Mouse (Mus musculus): ENCODE data around the gene Gm9821.

Gene Gm9821

DNA sequence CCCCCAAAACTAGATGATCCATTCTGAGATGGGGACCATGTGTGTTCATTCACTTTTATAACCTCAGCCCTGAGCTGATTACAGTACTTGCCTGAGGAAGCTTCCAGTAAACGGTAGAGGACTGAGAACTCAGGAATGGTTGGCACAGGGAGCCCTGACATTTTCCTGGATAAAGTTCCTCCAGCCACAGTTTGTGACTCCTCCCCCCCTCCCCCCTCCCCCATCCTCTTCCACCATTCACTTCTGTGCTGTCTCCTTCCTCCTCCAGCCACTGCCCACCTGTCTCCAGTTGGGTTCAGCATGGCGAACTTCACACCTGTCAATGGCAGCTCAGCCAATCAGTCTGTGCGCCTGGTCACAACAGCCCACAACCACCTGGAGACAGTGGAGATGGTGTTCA, 18.6 kb upstream of the Gm9821 start, which contains the start of gene Chrm4:
Chrm4 (plus strand) TSS at position 301 of the 400 bp plus-strand sequence.
- DNase-seq (ENCODE audit: low read depth), result no peak

DNA sequence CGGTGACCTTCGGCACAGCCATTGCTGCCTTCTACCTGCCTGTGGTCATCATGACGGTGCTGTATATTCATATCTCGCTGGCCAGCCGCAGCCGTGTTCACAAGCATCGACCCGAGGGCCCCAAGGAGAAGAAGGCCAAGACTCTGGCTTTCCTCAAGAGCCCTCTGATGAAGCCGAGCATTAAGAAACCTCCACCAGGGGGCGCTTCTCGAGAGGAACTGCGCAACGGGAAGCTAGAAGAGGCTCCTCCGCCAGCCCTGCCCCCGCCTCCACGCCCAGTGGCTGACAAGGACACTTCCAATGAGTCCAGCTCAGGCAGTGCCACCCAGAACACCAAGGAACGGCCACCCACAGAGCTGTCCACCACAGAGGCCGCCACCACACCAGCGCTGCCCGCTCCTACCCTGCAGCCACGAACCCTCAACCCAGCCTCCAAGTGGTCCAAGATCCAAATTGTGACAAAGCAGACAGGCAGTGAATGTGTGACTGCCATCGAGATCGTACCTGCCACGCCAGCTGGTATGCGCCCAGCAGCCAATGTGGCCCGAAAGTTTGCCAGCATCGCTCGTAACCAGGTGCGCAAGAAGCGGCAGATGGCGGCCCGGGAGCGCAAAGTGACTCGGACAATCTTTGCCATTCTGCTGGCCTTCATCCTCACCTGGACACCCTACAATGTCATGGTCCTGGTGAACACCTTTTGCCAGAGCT, 17.5 kb upstream of the Gm9821 start:
- DNase-seq (ENCODE audit: low read depth), result peak; percentile 87

DNA sequence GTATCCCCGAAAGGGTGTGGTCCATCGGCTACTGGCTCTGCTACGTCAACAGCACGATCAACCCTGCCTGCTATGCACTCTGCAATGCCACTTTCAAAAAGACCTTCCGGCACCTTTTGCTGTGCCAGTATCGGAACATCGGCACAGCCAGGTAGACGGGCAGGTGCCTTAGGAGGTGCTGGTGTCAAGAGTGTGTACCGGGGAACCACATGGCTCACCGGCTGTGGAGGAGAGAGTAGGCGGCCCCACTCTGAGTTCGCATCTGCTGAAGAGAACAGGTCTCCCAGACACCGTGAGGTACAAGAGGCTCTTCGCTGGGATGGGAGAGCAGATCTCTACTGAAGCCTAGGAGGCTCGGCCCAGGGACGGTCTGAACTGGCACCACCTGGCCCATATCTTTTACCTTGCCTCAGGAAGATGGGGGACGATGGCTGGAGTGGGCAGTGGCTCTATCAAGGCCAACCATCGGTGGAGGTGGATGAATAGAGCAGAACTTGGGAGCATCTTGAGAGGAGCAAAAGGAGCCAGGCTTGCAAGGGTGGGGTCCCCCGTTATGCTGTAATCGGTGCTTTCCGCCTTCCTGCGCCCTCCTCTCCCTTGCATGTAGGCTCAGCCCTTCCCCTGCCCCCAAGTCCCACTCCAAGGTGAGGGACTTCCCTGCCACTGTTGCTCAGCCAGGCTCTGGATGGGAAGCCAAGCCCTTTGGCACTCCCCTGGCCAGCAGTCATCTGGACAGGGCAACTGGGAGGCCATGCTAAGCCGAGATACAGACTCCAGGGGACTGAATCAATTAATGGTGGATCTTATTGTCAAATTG, 16.8 kb upstream of the Gm9821 start:
- DNase-seq (ENCODE audit: low read depth), result no peak

DNA sequence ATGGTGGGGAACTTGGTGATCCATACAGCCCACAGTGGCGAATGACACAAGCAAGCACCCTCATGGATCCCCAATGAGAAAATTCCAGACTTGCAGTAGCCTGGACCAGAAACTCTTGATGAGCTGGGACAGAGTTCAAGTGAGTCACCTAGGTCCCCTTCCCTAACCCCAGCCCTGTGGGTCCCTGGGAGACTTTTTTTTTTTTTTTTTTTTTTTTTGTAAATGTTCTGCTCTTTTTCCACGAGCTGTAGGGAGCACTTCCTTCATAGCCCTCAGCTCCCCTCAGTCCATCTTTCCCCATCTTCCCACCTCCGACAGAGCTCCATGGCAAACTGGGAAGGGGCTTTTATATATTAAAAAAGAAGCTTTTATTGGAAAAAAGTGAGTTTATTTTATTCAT, 16.0 kb upstream of the Gm9821 start:
- DNase-seq (ENCODE audit: low read depth), result no peak

DNA sequence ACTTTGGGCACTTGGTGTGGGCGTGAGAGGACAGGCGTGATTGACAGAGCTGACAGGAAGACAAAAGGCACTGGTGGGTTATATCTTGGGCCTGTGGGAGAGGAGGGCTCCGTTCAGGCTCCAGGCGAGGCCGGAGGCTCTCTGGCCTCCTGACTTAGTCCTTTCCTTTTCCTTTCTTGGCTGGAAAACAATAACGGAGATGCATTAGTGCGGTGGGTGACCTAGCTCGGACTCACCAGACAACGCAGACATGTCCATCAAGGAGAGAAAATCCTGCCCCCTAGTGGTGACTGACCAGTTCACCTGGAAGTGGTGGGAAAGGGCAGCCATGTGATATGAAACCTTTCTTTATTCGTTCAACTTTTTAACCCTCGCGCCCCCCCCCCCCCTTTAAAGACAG, 15.6 kb upstream of the Gm9821 start:
- no peak for DNase-seq (ENCODE audit: low read depth)

DNA sequence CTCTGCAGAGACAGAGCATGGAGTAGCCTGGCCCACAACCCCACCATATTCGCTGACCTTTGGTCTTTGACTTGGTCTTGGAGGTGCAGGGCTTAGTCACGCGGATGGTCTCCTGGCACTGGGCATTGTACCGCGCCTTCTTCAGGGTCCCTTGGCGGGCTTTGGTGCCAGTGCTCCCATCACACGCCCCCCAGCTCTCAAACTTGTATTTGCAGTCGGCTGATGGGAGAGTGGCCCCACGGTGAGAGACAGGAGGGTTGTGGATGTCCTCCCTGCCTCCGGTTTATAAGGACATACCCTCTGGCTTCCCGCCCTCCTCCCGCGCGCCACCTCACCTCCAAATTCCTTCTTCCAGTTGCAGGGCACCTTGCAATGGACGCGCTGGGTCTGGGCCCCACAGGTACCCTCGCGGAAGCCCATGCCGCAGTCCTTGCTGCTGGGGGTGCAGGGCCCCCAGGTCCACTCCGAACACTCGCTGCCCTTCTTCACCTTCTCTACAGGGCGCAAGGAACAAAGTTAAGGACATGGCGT, 14.7 kb upstream of the Gm9821 start:
- DNase-seq (ENCODE audit: low read depth), result no peak

DNA sequence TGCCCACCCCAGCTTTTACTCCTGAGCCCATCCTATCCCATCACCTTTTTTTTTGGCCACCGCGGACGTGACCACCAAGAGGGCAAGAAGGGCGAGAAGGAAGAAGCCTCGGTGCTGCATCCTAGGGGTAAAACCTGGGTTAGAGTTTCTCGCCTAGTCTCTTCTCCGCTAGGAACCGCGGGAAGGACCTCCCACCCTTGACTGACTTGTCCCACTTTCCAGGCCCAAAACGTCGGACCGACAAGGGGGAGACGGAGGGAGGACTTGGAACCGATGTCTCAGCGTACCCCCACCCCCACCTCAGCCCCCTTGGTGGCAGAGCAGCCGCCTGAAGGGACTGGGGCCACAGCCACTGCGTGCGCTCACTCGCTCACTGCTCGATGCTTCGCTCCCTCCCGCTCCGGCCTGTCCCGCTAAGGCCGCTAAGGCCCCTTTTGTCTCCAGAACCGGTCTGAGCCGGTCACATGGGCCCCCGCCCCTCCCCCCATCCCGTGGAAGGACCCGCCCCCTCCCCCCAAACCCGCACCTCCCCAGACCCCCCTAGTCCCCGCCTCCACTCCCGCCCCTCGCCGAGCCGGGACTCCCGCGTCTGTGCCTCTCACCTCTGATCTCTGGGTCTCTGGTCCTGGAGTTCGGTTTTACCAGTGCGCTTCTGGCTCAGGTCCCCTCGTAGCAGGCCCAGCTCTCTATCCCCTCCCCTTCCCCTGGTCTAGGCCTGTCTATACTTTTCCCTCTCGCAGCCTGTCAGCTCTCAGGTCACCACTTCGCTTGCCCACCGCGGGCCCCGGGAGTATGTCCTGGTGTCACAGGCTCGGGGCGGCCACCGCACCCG, 14.0 kb upstream of the Gm9821 start:
- DNase-seq (ENCODE audit: low read depth), result no peak

DNA sequence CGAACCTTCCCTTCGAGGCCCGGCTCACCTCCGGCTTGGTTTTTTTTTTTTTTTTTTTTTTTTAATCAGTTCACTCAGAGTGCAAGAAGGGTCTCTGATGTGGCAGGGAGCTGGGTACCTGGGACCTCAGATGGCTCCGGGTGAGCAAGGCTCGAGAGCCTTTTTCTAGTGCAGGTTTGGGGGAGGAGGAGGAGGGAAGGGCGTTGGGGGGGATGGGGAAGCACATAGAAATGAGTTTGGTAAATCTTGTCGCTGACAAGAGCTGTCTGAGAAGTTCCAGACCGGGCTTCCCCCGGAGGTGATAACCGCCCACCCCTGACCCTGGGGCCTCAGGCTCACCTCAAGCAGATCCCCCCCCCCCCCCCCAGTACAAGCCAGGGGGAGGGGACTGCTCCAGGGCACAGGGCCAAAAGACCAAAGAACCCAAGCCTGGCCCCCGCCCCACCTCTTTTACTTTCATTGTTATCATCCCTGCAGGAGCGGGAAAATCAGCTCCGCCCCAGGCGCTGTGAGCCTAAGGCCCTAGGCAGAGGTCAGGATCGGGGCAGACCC, 13.3 kb upstream of the Gm9821 start, which contains the start of gene Mdk:
Mdk (minus strand) TSS at position 138 of the 552 bp plus-strand sequence.
- no peak for DNase-seq (ENCODE audit: low read depth)

DNA sequence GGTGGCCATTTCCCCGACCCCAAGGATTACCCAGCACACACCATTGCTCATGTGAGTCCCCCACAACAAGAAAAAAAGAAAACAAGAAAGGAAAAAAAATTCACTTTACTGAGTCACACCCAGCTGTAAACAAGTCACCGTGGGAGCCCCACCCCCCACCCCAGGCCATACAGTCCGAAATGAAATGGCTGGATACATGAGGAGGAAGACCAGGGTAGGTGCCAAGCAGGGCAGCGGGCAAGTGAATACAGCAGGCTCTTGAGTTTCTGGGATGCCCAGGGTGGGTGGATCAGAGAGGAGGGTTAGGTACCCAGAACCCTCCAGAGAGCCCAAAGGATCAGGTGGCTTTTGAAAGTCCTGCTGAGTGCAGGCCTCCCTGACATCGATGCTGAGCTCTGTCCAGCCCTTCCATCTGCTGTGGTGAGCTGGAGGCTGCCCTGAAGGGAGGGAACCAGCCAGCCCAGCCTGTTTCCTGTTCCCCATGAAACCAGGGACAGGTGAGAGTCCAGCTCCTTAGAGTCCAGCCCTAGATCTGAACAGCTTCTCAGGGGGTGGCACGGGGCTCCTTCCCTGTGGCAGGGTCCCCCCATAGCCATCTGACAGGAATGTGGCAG, 12.7 kb upstream of the Gm9821 start:
- DNase-seq (ENCODE audit: low read depth), result no peak

DNA sequence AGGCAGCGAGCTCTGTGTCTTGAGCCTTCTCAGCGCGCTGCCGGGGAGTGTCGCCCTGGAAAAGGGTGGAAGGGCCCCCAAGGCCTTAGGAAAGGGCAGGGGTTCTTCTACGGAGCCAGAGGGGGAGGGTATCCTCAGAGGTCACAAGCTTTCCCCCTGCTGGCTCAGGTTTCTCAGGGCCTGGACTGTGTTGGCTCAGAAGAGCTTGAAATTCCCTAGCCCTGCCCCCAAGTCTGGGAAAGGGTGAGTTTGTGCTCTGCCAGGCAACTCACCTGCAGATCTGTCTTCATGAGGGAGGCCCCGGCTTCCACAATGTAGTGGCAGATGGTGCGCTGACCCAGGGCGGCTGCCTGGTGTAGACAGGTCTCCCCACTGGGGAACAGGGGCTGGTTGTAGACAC, 12.0 kb upstream of the Gm9821 start:
- no peak for DNase-seq (ENCODE audit: low read depth)

DNA sequence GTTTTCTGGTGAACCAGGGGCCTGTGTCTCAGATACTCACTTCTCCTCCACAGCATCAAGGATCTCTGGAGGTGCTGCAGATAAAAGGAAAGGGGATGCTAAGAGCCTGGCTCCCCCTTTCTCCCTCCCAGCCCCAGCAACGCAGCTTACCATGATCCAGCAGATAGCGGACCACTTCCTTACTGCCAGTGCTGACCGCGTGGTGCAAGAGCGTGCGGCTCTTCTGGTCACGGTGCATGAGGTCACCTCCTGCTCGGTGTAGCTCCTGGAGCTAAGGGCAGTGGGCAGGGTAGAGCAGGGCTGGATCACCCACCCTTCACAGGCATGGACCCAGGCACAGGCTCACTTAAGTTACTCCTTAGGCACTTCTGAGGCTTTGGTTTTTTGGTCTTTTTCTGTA, 11.5 kb upstream of the Gm9821 start:
- DNase-seq (ENCODE audit: low read depth), result no peak

DNA sequence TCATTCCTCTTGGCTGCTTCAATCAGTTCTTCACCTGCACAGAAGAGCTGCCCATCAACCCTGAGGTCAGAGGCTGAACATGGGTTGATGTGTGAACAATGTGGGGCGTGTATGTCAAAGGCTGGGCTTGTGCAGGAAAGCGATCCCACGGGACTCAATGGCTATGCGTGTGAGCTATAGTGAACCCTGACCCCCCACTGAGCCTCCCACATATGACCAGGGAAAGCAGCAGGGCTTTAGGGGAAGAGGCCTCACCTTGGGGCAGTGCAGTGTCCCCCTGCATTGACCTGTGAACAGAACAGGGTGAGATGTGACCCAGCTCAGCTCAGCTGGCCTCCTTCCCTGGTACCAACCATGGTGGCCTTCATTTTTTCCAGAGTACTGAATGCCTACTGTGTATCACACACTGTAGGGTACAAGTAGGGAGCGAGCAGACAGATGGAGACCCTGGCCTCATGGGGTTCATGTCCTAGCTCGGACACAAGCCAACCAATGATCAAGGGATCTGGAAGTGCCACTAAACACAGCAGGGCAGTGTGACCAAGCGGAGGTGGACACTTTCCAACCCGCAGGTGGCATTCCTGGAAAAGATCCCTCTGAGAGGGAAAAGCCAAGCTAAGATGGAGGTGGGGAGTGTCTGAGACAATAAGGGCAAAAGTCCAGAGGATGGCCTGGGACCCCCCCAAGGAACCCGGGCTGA, 10.5 kb upstream of the Gm9821 start:
- no peak for DNase-seq (ENCODE audit: low read depth)

DNA sequence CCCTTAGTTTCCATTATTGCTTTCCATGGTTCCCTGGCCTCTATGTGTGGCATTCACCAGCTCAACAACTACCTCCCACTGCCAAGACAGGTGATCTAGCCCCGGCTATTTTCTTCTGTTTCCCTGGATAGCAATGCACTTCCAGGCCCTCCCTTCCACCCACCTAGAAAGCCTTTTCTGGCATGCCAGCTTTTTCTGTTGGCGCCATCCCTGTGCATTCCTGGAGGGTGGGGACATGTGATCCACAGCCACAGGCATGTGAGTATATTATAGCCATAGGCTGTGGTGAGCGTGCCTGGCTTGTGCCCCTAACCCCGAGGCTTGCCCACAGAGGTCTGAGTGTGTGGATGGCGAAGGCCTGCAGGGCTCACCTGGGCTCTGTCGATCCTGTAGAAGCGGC, 9.3 kb upstream of the Gm9821 start:
- DNase-seq (ENCODE audit: low read depth), result no peak

DNA sequence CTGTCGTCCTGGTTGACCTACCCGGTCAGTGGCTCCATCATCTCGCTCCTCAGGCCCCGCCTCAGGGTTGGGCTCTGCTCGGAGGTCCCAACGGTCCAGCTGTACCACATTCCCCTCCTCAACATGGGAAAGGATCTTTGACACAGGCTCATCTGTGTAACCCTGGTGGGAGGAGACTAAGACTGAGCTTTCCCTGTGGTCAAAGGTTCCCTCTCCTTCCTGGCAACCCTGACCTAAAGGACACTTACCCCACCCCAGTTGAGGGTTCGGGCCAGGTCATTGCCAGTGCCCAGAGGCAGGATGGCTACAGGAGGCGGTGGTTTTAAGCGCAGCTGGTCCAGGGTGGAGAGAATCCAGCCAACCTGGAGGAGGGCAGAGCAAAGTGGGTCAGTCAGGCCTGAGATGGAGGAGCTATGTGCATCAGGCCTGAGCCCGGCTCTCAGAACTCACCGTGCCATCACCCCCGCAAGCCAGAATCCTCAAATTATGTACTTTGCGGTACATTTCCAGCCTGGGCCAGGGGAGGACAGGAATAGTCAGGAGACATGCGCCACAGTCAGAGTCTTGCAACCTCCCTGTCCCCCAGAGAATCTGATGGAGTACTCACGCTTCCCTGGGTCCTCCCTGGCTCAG, 6.1 kb upstream of the Gm9821 start:
- no peak for DNase-seq (ENCODE audit: low read depth)

DNA sequence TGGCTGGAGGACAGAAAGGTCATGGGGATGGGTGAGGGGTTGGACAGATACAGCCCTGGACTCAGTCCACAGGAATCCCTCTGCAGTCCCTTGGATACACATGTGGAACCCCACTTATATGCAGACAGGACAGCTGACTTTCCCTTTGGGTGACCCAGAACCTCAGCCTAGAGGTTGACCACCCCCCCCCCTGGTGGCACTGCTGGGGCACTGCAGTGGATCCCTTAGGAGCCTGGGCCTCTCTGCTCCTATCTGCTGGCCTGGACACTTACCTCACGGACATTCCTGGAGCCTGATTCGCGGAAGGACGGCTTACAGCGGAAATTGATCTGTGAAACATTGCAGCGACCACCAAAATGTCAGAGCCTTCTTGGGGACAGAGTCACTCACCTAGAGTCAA, 3.1 kb upstream of the Gm9821 start:
- DNase-seq (ENCODE audit: low read depth), result no peak

DNA sequence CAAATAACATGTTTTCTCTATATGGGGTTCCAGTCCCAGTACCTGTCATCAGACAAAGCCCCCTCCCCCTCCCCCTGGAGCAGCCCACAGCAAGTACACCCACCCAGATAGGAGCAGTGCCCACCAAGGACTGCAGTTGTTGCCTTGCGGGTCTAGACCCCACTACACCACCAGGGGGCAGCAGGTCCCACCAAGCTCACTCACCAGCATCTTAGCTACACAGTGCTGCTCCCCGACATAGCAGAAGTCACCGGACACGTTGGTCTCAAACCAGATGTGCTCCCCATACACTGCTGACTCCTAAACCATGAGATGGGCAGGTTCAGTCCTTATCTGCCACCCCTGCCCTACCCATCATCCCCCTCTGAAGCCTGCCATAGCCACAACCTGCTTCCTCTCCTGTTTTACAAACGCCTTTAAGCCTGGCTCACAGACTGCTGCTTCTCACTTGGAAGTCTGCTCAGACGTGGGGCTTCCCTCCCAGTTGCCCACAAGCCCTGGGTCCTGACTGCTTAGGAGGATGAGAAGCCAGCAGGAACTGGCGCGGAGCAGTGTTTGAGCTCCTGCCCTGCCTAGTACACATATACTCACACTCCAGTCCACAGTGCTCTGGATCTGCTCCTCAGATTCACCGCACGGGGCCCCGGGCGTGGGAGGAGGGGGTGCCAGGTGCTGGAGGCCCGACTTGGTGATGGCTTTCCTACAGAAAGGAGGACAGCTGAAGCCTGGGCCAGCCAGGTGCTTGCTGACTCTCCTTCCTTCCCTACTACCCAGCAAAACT, 1.1 kb upstream of the Gm9821 start:
- no peak for DNase-seq (ENCODE audit: low read depth)

DNA sequence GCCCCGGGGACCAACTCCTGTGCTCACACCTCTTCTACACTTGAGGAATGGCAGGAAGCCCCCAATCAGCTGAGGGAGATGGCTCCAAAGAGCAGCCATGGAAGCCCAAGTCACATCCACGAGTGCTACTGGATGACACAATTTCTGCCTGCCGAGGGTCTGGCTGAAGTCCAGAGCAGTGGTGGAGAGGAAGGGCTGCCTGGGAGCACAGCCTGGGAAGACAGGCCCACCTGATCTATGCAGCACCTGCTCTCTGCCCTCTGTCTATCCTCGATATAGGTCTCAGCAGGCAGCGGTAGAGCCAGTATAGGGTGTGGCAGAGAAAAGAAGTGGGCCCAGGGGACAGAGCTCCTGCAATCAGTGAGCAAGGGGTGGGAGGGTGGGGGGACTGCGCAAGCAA, 1.3 kb downstream of the Gm9821 start:
- DNase-seq (ENCODE audit: low read depth), result no peak

DNA sequence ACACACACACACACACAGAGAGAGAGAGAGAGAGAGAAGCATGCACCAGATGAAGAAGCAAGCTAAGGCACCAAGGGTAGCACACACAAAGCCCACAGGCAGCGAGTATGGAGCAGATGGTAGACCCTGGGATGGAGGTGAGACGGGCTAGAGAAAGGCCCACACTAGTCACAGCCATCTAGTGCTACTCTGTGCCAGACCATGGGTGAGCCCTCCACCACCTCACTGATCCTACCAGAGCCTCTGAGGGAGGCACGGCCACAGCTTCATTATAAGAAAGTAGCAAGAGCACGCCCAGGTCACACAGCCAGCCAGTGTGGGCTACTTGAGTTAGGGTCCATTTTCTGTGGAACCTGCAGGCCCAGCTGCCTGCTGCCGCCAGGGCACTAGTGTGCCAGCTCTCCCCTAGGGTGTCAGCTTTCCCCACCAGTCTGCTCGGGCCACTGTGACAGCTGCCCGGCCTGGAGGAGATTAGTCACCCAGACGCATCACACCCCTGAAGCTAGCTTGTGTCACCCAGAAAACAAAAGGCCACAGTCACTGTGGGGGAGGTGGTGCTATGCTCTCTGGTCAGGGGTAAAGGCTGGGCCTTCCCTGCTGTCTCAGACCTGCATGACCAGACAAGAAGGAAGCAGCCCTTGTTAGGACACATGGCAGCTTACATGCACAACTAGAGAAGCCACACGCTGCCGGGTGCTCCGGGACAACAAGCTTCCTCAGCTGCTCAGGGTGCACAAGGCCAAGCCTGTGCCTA, 2.1 kb downstream of the Gm9821 start:
- no peak for DNase-seq (ENCODE audit: low read depth)

DNA sequence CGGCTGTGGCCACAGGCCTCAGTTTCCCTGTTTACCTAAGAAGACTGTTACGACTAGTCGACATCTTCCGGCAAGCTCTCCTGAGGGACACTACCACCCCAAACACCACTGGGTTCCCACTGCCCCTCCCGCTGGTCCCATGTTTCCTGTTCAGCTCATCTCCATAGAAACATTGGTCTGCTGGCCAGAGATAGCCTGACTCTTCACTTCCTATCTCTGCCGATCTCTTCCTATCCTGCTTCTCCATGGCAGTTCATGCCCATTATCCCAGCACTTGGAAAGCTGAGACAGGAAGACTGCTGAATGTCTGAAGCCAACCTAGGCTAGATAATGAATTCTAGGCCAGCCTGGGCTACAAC, 2.6 kb downstream of the Gm9821 start:
- no peak for DNase-seq (ENCODE audit: low read depth)

Data from c-Kit-positive CD71-negative TER-119-negative erythroid progenitor cells, embryonic 14.5 days (primary cell).